Mouse (Mus musculus): ENCODE data around the gene Gnat1.
A peak's percentile ranks its signal among the peaks of the same experiment; 100 is the strongest.

The Gnat1 gene

DNA sequence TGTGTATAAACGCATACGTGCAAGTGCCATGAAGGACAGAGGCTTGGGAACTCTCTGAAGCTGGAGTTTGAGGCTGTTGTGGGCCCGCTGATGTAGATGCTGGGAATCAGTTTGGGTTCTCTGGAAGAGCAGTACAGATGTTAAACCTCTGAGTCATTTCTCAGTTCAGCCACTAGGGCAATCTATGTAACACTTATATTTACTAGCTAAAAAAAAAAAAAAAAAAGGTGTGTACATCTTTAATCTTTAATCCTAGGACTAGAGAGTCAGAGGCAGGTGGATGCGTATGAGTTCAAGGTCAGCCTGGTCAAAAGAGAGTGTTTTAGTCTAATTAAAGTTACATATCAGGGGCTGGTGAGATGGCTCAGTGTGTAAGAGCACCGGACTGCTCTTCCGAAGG is 32.5 kb downstream of the Gnat1 start:
- DNase-seq (ENCODE audit: low read depth in 2 of 2, low spot score in 2 of 2): no peak

DNA sequence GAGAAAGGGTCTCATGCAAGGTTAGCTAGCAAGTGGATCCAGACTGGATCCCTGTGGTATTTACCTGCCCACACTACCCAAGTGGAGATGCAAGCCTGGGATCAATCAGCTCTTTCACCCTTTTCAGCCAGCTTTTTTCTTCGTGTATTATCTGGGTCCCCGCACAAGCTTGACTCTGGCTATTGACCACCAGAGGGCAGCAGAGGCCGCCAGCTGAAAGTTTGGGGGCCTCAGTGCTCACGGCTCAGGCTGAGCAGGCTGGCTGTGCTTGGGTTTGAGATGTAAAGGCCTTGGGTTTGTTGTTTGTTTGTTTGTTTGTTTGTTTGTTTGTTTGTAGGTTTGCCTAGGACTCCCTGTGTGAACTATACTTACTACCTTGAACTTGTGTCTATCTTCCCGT is 33.9 kb downstream of the Gnat1 start:
- peak; percentile 76 to 80 for DNase-seq (ENCODE audit: low read depth in 2 of 2, low spot score in 2 of 2)

DNA sequence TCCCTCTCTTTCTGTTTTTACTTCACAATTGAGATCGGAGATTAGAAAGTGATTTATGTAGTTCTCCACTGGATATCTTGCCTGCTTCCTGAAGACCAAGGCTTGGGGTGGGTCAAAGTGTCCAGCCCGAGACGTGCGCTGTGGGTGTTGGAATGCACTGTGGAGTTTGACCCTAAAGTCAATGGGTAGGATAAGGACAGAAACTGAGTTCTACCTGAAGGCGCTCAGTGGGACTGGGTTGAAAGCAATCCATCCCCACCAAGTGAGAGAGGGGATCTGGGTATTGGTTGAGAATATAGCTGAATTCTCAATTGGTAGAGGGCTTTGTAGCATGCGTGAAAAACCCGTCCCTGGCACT is 34.4 kb downstream of the Gnat1 start:
- no peak for DNase-seq (ENCODE audit: low read depth in 2 of 2, low spot score in 2 of 2)

DNA sequence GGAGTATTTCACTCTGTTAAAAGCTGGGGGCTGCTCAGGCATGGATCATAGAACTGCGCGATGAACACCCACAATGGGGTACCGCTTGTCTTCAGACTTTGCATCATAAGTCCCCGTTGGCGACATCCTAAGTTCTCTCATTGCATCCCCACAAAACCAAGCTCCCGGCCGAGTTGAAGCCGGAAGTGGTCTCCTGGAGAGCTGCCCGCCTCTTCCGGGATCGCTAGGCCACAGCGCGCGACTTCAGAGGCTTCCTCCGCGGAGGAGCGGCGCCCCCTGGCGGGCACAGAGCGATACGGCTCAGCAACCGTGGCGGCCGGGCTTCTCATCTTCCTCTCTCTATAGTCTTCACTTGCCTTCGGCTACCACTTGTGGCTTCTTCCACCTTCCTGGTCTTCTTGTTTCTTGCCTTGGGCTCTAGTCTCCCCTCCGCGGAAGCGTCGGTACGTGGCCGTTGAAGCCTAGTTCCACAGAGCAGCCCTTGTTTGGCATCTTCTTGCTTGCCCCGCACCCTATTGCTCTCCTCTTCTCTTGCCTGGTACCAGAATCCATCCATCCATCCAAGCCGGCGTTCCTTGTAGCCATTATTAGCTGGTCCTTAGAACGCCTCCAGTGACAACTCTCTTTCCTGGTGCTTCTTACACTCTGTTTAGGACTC is 34.9 kb downstream of the Gnat1 start:
- peak; percentile 90 to 92 for DNase-seq (ENCODE audit: low read depth in 2 of 2, low spot score in 2 of 2)

DNA sequence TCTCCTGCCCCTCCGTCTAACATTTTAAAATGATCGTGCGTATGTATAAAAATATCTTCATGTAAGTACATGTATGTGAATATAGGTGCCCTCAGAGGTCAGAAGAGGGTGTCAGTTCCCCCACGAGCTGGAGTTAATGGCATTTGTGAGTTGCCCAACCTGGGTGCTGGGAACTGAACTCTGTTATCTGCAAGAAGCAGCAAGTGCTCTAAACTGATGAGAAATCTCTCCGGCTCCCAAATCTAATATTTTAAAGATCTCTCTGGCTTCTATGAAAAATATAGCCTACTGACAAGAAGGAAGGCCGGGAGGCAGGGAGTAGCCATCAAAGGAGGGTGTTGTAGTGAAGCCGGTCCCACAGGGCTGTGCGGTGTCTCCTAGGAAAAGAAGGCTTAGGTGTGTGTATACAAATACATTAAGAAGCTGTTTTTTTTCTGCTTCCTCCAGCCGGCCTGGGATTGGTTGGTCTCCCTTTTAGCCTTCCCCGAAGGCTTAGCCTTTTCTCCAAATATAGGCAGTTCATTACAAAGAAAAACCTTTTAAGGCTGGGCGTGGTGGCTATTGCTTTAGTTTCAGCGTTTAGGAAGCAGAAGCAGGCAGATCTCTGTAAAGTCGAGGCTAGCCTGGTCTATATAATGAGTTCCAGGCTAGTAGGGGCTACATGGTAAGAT is 35.8 kb downstream of the Gnat1 start:
- DNase-seq (ENCODE audit: low read depth in 2 of 2, low spot score in 2 of 2): no peak

DNA sequence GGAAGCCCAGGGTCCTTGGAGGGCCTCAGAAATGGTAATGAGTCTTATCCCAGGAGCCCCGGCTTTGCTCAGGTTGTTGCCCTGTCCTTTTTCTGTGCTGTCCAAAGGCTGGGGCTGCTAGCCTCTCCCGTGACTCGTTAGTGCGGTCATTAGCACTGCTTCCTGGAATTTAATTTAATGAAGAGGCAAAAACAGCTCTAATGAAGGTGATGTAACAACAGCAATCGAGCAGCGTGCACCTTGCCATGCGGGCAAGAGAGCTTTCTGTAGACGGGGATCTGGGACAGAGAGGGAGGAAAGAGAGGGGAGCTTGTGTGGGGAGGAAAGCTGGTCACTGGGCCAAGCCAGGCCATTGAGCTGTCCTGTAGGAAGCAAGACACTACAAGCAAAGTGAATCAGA is 37.8 kb downstream of the Gnat1 start:
- DNase-seq (ENCODE audit: low read depth in 2 of 2, low spot score in 2 of 2): no peak

DNA sequence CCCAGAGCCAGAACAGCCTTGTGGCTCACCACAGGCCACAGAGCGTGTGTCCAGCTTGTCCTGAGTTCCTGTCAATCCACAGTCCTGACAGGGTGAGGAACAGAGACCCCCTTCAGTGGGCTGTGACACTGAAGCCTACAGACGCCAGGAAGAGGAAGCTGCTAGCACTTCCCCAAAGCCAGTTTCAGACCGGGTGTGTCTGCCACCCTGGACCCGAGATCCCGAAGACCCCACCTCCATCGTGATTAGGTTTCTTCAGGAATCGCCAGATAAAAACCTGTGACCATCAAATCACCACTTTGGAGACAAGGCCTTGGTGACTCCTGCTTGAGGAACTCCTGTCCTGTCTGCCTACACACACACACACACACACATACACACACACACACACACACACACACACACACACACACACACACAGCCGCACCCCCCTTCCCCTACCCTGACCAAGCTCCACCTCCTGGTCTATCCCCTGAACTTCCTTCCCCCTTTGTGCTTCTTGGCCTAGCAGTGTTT is 39.2 kb downstream of the Gnat1 start:
- DNase-seq (ENCODE audit: low read depth in 2 of 2, low spot score in 2 of 2): peak; percentile 34 to 43

DNA sequence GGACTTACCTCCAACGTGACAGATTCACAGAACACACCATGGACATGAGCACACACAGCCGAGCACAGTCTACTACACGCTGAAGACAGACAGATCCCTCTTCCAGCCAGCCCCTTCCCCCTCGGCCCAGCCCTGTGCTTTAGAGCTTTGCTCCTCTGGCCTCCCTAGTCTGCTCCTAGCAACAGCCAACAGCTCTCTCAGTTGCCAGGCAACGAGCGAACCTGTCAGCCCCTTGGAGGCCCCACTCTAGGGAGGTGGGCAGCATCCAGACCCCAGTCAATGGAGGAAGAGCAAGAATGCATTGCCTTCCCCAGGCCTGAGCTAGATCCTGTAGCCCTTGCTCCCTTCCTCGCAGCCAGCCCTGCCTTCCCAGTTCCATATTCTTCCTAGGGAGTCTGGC is 42.4 kb downstream of the Gnat1 start:
- no peak for DNase-seq (ENCODE audit: low read depth in 2 of 2, low spot score in 2 of 2)

DNA sequence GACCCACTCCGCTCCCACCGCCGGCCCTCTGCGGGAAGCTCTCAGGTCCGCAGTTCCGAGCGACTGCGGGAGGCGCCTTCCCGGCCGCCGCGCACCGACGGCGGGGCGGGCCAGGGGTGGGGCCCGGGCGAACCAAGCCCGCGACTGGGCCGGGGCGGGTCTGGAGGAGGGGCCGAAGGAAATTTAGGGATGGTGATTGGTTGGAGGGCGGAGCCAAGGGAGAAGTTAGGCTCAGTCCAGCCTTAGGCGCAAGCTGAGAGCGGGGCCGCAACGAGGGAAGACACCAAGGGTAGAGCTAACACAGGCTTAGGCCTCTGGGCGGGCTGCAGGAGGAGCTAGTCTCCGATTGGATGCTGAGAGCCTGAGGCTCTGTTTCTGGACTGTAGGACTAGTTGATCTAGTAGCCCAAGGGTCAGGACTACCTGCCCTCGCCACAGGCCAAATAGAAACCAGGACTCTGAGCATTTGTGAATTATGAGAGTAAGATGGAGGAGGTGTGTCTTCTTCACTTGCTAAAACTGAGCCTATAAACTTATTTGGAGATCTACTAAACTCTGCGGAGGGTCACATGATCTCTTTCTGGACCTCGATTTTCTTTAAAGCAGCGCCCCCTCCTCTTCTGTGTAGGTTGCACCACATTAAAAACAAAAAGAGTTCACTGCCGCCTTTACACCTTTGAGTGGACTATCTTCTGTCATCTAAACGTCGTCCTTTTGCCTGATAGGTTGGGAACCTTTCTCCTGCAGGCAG is 44.1 kb downstream of the Gnat1 start, which contains the start of gene Gnai2:
Gnai2 (minus strand) TSS at position 89 of the 750 bp plus-strand sequence.
- peak; percentile 87 to 92 for DNase-seq (ENCODE audit: low read depth in 2 of 2, low spot score in 2 of 2)

DNA sequence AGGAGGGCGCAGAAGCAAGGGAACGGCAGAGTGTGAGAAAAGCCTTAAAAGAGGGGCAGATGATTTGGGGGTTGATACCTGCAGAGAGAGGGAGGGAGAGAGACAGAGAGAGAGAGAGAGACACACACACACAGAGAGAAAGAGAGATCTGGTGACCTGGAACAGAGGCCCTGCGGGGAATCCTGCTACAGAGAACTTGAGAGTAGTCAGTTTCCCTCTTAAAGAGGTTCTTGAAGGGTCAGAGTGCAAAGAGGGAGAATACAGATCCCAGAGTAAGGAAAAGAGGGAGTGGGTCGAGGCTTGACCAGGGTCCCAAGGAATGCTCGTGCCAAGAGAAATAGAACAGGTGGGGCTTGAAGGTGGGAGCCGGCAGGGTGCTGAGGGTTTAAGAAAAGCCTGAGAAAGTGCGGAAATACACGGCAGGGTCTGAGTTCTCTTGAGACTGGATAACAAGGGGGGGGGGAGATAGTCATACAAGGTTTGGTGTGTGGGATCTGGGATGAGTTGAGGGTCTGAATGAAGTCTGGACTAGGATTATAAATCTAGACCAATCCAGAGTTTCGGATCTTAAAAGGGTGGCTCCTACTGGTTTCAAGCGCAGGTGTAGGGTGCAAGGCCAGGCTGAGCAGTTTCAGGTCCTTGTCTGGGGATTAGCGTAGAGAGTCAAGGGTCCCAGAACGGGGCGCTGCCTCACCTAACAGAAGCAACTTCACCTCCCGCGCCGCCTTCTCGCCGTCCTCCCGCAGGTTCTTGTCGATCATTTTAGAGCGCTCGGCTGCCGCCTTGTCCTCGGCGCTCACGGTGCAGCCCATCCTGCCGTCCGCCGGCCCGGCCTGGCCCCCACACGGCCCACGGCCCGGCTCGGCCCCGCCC is 44.9 kb downstream of the Gnat1 start:
- DNase-seq (ENCODE audit: low read depth in 2 of 2, low spot score in 2 of 2): no peak

DNA sequence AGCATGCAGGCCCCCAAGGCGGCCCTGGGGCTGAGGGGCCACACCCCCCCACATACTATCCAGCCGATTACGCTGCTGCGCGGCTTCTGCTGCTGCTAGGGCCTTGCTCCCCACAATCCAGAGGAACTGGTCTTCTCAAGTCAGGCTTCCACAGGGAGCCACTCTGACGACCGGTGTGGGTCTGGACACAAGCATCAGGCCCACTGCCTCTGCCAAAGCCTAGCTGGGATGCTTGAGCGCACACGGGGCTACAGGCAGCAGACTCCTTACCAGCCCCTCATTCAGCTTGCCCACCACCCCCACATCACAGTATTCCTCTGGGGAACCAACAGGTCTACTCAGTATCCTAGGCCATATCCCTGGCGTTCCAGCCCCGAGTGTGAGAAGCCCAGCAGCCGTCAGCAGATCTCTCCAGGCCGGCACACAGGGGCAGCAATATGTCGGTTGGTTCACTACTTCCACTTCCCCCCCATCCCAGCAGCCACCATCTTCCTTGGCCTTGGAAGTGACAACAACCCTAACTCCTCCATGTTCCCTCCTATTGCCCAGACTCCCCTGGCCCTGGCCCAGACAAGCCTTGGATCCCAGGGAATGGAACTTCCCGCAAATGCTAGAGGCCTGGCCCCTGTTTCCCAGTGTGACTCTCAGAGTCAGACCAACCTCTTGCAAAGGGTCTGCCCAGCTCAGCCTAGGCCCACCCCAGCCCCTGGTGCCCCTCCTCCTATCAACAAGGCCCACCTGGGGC is 45.7 kb downstream of the Gnat1 start:
- DNase-seq (ENCODE audit: low read depth in 2 of 2, low spot score in 2 of 2): no peak

DNA sequence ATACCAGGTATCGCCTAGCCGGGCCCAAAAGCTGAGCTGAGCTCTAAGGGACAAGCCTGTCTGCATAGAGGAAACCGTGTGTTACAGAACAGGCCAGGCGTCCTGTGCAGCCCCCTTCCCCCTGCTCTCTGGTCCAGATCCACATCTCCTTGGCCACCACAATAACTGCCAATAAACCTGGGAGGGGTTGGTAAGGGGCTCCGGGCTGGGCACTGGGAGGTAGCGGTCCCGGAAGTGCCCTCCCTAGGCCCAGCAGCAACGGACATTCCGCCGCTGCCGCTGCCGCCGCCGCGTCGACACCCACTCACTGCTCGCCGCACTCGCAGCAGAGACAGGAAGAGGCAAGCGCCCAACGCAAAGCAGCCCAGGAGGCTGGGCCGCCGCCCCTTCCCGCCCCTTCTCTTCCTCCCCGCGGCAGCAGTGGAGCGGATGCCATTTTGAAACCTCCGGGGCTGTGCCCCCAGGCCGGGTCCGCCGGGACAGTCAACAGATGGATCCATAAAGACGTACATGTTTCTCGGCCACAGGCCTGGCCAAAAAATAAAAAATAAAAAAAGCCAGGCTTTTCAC is 46.3 kb downstream of the Gnat1 start:
- DNase-seq (ENCODE audit: low read depth in 2 of 2, low spot score in 2 of 2): peak; percentile 75 to 83

DNA sequence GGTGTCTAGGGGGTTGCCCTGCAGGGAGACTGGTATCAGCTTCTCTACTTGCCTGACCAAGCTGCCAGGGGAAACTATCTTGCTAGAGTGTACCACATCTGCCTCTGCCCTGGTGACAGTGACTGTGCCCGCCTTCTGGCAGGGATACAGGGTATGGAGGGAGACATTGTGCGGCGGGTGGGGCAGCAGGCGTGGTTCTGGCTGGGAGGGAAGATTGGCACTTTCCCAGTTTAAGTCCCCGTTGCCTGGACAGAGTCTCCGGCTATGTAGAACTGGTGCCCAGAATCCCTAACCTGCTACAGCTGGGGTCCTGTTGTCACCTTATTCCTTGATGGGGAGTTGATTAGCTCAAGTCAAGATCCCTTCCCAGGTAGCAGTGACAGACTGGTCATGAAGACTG is 47.0 kb downstream of the Gnat1 start:
- no peak for DNase-seq (ENCODE audit: low read depth in 2 of 2, low spot score in 2 of 2)

DNA sequence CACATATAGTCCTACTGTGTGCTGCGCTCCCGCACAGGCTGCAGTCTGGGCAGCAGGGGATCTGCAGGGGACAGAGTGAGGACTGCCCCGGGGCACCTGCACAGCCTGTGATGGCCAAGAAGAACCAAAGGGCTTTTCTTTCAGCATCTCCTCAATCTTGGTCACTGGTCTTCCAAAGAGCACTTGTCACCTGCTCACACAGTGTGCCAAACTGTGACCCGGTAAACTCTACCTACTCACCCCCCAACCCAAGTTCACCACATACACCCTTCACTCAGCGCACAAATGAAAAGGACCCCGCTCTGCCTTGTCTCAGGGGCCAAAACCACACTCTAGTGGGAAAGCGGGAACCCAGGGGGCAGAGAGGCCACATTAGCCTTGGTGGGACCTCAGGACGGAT is 47.7 kb downstream of the Gnat1 start:
- DNase-seq (ENCODE audit: low read depth in 2 of 2, low spot score in 2 of 2): no peak

DNA sequence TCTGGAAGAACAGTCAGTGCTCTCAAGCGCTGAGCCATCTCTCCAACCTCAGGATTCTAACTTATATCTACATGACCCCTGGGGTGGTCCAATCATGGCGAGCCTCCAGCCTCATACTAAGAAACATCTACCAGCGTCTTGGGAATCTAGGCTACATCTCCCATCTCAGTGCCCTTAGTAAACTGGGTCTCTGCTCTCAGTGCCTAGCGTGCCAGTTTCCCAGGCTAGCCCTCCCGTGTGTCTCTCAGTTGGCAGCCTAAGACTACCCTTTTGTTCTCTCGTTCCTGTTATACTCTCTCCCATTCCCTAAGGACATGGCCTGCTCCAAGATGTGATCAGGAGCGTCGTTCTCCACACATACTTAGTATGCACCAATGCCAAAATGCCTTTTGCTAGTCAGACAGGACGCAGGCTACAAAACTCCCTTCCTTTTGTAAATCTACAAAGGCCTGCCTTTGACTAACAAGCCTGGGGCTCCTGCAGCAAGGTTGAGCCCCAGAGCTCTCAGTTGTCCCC is 48.1 kb downstream of the Gnat1 start:
- DNase-seq (ENCODE audit: low read depth in 2 of 2, low spot score in 2 of 2): no peak

DNA sequence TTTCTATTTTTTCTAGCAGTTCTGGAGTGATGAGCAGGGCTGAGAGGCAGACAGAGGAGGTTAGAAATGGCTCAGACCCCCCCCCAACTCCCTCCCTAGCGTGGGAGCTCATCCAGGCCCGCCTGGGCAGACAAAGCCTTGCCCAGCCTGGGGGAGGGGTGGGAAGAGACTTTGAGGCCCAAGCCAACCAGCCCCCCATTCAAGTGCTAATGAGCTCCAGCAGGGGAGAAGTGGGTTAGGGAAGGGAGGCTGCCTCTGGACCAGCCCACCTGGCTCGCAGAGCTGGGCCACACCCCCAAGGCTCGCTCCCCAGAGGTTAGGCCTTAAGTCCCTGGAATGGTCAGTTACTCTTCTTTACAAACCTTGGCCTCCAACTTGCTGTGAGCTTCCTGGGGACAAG is 48.9 kb downstream of the Gnat1 start:
- no peak for DNase-seq (ENCODE audit: low read depth in 2 of 2, low spot score in 2 of 2)

DNA sequence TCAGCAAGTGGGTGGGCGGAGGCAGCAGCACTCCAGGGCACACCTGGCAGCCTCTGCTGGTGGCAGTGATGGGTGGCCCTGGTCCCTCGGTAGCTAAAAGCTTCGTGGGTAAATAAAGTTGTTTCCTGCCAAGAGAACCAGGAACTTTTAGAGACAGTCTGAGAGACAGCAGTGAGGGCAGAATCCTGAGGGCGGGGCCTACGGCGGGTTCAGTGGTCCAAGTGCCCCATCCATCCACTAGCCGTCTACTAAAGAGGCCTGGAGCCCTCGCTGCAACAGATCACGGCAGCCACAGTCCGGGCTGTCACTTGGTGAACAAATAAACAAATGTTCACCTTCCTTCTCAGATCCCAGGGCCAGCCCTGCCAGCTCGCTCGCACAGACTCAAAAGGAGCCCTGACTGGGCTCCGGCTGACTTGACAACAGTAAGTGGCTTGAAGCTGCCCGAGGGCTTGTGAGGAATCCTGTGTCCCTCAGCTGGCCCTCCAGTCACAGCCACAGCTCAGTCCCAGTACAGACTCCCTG is 49.5 kb downstream of the Gnat1 start:
- DNase-seq (ENCODE audit: low read depth in 2 of 2, low spot score in 2 of 2): peak in 1 of 2 experiments; percentile 33

DNA sequence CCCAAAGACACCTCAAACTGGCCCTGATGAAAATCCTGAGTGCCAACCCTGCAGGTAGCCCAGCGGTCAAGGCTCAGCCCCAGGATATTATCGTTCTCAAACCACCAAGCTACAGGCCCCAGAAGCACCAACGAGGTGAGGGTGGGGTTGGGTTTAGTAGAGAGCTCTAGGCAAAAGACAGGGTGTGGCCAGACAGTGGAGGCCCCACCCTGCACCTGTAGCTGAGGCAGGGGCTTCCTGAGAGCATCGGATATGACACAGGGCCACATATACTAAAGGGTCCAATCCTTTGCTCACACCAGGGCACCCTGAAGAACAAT is 50.1 kb downstream of the Gnat1 start:
- no peak for DNase-seq (ENCODE audit: low read depth in 2 of 2, low spot score in 2 of 2)

DNA sequence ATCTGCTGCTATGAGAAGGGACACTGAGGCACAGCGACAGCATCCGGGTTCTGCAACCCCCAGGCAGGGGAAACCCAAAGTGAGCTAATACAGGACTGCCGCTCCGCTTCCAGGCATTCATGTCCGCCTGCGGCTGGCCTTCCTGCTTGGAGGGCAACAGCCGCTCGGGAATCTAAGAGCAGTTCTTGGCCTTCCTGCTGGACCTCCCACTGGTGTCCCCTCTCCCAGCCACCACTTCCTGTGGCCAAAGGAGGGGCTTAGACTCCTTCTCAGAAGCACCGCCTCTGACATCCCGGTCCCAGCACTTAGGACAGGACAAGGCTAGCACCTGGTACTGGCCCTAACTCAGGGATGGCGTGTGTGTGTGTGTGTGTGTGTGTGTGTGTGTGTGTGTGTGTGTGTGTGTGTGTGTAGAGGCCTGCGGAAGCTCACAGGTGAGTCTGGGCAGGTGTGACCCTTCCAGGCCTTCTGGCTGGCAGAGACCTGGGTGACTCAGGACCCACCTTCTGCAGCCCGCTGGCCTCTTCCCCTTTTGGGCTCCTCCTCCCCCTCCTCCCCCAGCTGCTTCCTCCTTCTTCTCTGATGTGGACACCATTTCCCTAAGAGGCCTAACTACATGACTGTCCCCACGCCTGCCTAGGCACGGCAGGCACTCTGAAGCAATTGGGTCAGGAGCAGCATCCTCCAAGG is 50.6 kb downstream of the Gnat1 start:
- DNase-seq (ENCODE audit: low read depth in 2 of 2, low spot score in 2 of 2): no peak
